24 mouse cellular contexts compared by ENCODE assay signal in genomic region chr4:41583353-41583752, GRCm38 (mm10). TPM values are rescaled to one million over a fixed set of nuclear protein-coding genes. Genes with fewer than 3 reads are reported as not detected.
"Had no signal": no experiment of that assay in that cellular context is flagged by ENCODE, and none has a peak within 500 bp of the region (broad histone marks: within the 10 kb centered on the region; RNA-seq: fewer than 3 reads in every experiment).

No protein-coding gene starts in this region.

- H3K27ac ChIP-seq: kidney, postnatal 0 days; layer of hippocampus, adult 2 months; limb, embryonic 10.5 days; limb, embryonic 13.5 days; liver, embryonic 12.5 days; liver, embryonic 15.5 days; lung, embryonic 15.5 days; stomach, postnatal 0 days had no signal

- H3K36me3 ChIP-seq: limb, embryonic 10.5 days; limb, embryonic 13.5 days; liver, embryonic 12.5 days; liver, embryonic 15.5 days; lung, embryonic 15.5 days had no signal

- H3K4me1 ChIP-seq: limb, embryonic 10.5 days; limb, embryonic 13.5 days; liver, embryonic 12.5 days; liver, embryonic 15.5 days; lung, embryonic 15.5 days; megakaryocyte, embryonic 14.5 days had no signal

- H3K9ac ChIP-seq: limb, embryonic 13.5 days; liver, embryonic 12.5 days; liver, embryonic 15.5 days; lung, embryonic 15.5 days had no signal

- ATAC-seq: intestine, postnatal 0 days; liver, embryonic 12.5 days had no signal

- H3K27me3 ChIP-seq: liver, embryonic 15.5 days; lung, embryonic 15.5 days had no signal

- H3K4me3 ChIP-seq: layer of hippocampus, adult 2 months; limb, embryonic 10.5 days; limb, embryonic 13.5 days; liver, embryonic 12.5 days; liver, embryonic 15.5 days; lung, embryonic 15.5 days; megakaryocyte, embryonic 14.5 days had no signal

- DNase-seq: kidney, adult 2 months; kidney, postnatal 25 days; layer of hippocampus, adult 9-11 months; liver; lung, adult 18-20 months; lung, postnatal 10 days; lung, postnatal 36 days; right cerebral cortex, adult 18-20 months; right cerebral cortex, postnatal 14 days; right cerebral cortex, postnatal 4 days; thymus, adult 2 months; thymus, postnatal 14 days; thymus, postnatal 4 days had no signal

- H3K4me2 ChIP-seq: limb, embryonic 13.5 days; liver, embryonic 12.5 days; liver, embryonic 15.5 days; lung, embryonic 15.5 days had no signal

- H3K9me3 ChIP-seq: limb, embryonic 10.5 days; limb, embryonic 13.5 days; liver, embryonic 12.5 days; liver, embryonic 15.5 days; lung, embryonic 15.5 days; megakaryocyte, embryonic 14.5 days had no signal

RNA-seq across cellular contexts. Expression of gene Dnaic1, which starts 13.8 kb away (rescaled TPM):
- total RNA-seq: neutrophil, adult 5-6 weeks had no signal

RNA-seq across cellular contexts. Expression of gene Enho, which starts 56.8 kb away (rescaled TPM):
- total RNA-seq: neutrophil, adult 5-6 weeks had no signal
